Mouse (Mus musculus) limb, embryonic 13.5 days (tissue): ENCODE measurements around the gene Sidt1. TPM values are rescaled to one million over a fixed set of nuclear protein-coding genes. Genes with fewer than 3 reads are reported as not detected.

ENCODE experiments used
- ATAC-seq: fragments of 200-750 bp; cut with Nextera tagmentation; 2 replicates; pipeline ENCODE4 v1.8.0; 2017; ENCODE audit warnings: low read depth, moderate number of reproducible peaks, moderate TSS enrichment; ENCODE audit not compliant: low FRiP score
- H3K27ac ChIP-seq: fragments of 300-500 bp; sonication (generic); 2 replicates; pipeline ENCODE4 v1.5.1; 2015; ENCODE audit warnings: inconsistent platforms, mild to moderate bottlenecking, moderate library complexity
- H3K27me3 ChIP-seq: fragments of 300-500 bp; sonication (generic); 2 replicates; pipeline ENCODE4 v1.6.1; 2015; ENCODE audit warnings: mild to moderate bottlenecking, inconsistent platforms
- H3K36me3 ChIP-seq: fragments of 300-500 bp; sonication (generic); 2 replicates; pipeline ENCODE4 v1.6.1; 2015; ENCODE audit warnings: inconsistent platforms, mild to moderate bottlenecking, moderate library complexity
- H3K4me1 ChIP-seq: fragments of 300-500 bp; sonication (generic); 2 replicates; pipeline ENCODE4 v1.6.1; 2015; ENCODE audit warnings: inconsistent platforms
- H3K4me2 ChIP-seq: fragments of 300-500 bp; sonication (generic); replicated peaks from 2 replicates; pipeline ENCODE4 v1.6.1; 2015; ENCODE audit warnings: inconsistent platforms, mild to moderate bottlenecking, moderate library complexity
- H3K4me3 ChIP-seq: fragments of 300-500 bp; sonication (generic); 2 replicates; pipeline ENCODE4 v1.5.1; 2015; ENCODE audit warnings: moderate library complexity, mild to moderate bottlenecking, inconsistent platforms
- H3K9ac ChIP-seq: fragments of 300-500 bp; sonication (generic); 2 replicates; pipeline ENCODE4 v1.6.1; 2015; ENCODE audit warnings: mild to moderate bottlenecking, inconsistent platforms
- H3K9me3 ChIP-seq: fragments of 300-500 bp; sonication (generic); 2 replicates; pipeline ENCODE4 v1.6.1; 2016; ENCODE audit warnings: inconsistent platforms
- WGBS: fragments of 180-500 bp; shearing (Covaris S2); methylation state at CpG from one replicate; pipeline ENCODE4 v1.1.7; 2015; 5-methylcytosine and 5-hydroxymethylcytosine counted together
- polyA plus RNA-seq: library from polyadenylated mRNA; unstranded; fragments of >200 nt; fragmentation: Nextera tagmentation; extraction: Ambion mirVana; gene quantifications from 2 replicates; pipeline ENCODE4 v1.2.1, GENCODE M21; 2015

Sidt1 gene
- polyA plus RNA-seq, 1 experiment from 2014 or later = 0.29 TPM

DNA sequence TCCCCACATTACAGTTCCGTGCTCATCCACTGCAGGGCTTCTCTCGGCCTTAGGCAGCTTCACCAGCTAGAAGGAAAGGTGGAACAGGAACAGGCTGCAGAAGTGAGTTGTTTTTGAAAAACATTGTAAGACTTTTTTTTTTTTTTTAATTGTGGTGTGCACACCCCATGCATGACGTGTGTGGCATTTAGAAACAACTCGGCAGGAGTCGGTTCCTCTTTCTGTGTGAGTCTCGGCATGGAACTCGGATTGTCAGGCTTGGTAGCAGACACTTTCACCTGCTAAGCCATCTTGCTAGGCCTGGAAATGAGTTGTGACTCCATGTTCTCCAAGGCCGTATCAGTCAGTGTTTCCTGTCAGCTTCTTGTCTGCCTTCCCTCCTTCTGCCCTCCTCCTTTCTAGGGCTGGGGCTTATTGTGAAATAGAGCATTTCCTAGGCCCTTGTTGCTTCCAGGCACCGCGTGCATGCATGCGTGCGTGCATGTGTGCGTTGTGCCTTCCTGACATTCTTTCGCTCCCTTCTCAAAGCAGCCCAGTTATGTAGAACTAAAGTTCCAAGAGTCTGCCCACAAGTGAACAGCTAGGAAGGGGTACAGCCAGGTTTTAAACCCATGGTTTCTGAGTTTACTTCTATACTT lies 133.8 kb downstream of the Sidt1 start:
- 89% methylated on average over 14 of the region's 14 CpGs for WGBS
- Histone ChIP-seq H3K4me1 (no peaks in the 10 kb centered on the region), H3K9ac (no peak overlapping the region), H3K27ac (no peak overlapping the region), H3K27me3 (no peaks in the 10 kb centered on the region), H3K9me3 (no peaks in the 10 kb centered on the region), H3K36me3 (peaks cover 45% of the 10 kb centered on the region), H3K4me2 (no peak overlapping the region), H3K4me3 (no peak overlapping the region)
- no peak for ATAC-seq

DNA sequence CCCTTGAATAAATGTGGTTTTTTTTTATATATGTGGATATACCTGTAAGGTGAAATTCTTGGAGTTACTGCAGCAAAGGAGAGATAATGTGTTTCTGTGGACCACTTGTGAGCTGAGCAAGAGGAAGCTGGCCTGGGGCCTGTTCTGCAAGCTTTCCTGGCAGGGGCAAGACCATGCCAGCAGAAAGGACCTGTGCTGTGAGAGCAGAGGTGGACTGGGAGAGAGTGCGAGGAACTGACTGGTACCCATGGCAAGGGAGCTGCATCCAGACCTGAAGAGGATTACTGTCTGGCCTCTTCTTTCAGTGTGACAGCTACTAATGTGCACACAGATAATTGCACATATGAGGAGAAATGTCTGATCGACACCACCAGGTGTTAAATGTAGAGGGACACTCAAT lies 142.0 kb downstream of the Sidt1 start:
- Histone ChIP-seq H3K36me3 (peaks cover 8% of the 10 kb centered on the region), H3K9ac (no peak overlapping the region), H3K9me3 (peaks cover 5% of the 10 kb centered on the region; the same call in 1 of the 2 replicates), H3K4me2 (no peak overlapping the region), H3K27ac (no peak overlapping the region), H3K4me1 (no peaks in the 10 kb centered on the region), H3K27me3 (no peaks in the 10 kb centered on the region), H3K4me3 (no peak overlapping the region)
- ATAC-seq = no peak
- WGBS = 96% methylated on average over 2 of the region's 2 CpGs

Other genes starting within 250 kb of the Sidt1 start
- 44.2 and 46.2 TPM in 2 replicates for gene Atp6v1a, start 193.5 kb downstream of the Sidt1 start, polyA plus RNA-seq
- gene Naa50, start 193.4 kb downstream of the Sidt1 start, polyA plus RNA-seq = 116 and 122 TPM in 2 replicates
- 2.8 and 3.0 TPM in 2 replicates for gene Usf3, start 159.9 kb downstream of the Sidt1 start, polyA plus RNA-seq
- gene Spice1, start 13.9 kb upstream of the Sidt1 start, polyA plus RNA-seq = 25.0 and 26.3 TPM in 2 replicates
- 1.2 and 1.3 TPM in 2 replicates for gene Cfap44, start 61.6 kb upstream of the Sidt1 start, polyA plus RNA-seq
- gene Boc, start 225.7 kb upstream of the Sidt1 start, polyA plus RNA-seq = 58.7 and 63.5 TPM in 2 replicates